Mouse (Mus musculus) liver, adult 2 months (tissue): ENCODE measurements around the gene Wdr49.

Source experiments
- CTCF ChIP-seq: fragments of 200-500 bp; IDR thresholded peaks from 2 replicates; pipeline ENCODE4 v1.5.1; 2011; ENCODE audit warnings: low read depth, low read length, control low read depth
- POLR2A ChIP-seq: fragments of 200-500 bp; IDR thresholded peaks from 2 replicates; pipeline ENCODE4 v1.6.1; 2011; ENCODE audit warnings: low read length, control low read depth; ENCODE audit not compliant: insufficient read depth; ENCODE audit errors: extremely low read depth

DNA sequence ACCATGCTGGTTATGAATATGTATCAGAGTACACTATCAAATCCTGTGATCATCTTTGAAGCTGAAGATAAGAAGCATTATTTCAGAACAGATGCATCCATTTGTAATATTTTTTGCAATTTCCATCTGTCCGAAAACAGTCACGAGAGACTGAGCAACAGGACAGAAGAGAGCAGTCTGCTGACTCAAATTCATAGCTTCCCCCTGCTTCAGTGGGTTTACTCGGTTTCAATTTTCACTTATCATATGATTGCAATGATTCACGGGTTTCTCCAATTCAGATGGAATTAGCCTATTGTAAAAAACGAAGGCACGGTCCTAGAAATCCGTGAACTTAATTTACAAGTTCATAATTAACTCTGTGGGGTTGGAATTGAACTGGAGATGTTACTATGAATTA, 13.8 kb downstream of the Wdr49 start:
- TF ChIP-seq CTCF: no peak
- no peak for TF ChIP-seq POLR2A
